Mouse (Mus musculus) brain, embryonic 18.5 days (tissue): ENCODE data around the gene Pheta1.
"Not testable (repeated sequence)": the region's sequence is repeated elsewhere in the genome, so short reads cannot be mapped to it uniquely, and the experiment has no call there.

Experiments
- DNase-seq: peaks from one replicate; pipeline ENCODE4 v3.0.0-alpha.2; 2012; ENCODE audit warnings: low read depth, low spot score

Pheta1 gene

GRCm38 (mm10) chr5:121843138-121843905, 5.5 kb upstream of the Pheta1 start:
- no peak for DNase-seq

GRCm38 (mm10) chr5:121845361-121845760, 3.4 kb upstream of the Pheta1 start:
- DNase-seq = no peak

GRCm38 (mm10) chr5:121846322-121846721, 2.5 kb upstream of the Pheta1 start:
- no peak for DNase-seq

- not testable (repeated sequence) for DNase-seq
Observed at GRCm38 (mm10) chr5:121847269-121847668, 1.5 kb upstream of the Pheta1 start.

GRCm38 (mm10) chr5:121848035-121848519, 707 bp upstream of the Pheta1 start:
- DNase-seq = no peak

- no peak for DNase-seq
Observed at GRCm38 (mm10) chr5:121849478-121850349, 930 bp downstream of the Pheta1 start.

GRCm38 (mm10) chr5:121853368-121854051, 4.7 kb downstream of the Pheta1 start:
- DNase-seq = no peak

- no peak for DNase-seq
Observed at GRCm38 (mm10) chr5:121854768-121855167, 6.0 kb downstream of the Pheta1 start.

- DNase-seq = no peak
Observed at GRCm38 (mm10) chr5:121856740-121857139, 8.0 kb downstream of the Pheta1 start.

- no peak for DNase-seq
Observed at GRCm38 (mm10) chr5:121858427-121858826, 9.6 kb downstream of the Pheta1 start.

GRCm38 (mm10) chr5:121861964-121862363, 13.2 kb downstream of the Pheta1 start:
- DNase-seq = no peak

GRCm38 (mm10) chr5:121864330-121864729, 15.5 kb downstream of the Pheta1 start:
- DNase-seq = no peak

- no peak for DNase-seq
Observed at GRCm38 (mm10) chr5:121867963-121868362, 19.2 kb downstream of the Pheta1 start.

GRCm38 (mm10) chr5:121870832-121871231, 22.0 kb downstream of the Pheta1 start:
- DNase-seq = no peak

GRCm38 (mm10) chr5:121871515-121872030, 22.8 kb downstream of the Pheta1 start:
- no peak for DNase-seq

GRCm38 (mm10) chr5:121872158-121872557, 23.4 kb downstream of the Pheta1 start:
- DNase-seq = no peak

GRCm38 (mm10) chr5:121875041-121875440, 26.3 kb downstream of the Pheta1 start:
- DNase-seq = no peak

- DNase-seq = no peak
Observed at GRCm38 (mm10) chr5:121876901-121877300, 28.1 kb downstream of the Pheta1 start.

GRCm38 (mm10) chr5:121878703-121879102, 29.9 kb downstream of the Pheta1 start:
- no peak for DNase-seq

GRCm38 (mm10) chr5:121879211-121879610, 30.4 kb downstream of the Pheta1 start:
- no peak for DNase-seq

GRCm38 (mm10) chr5:121883356-121883755, 34.6 kb downstream of the Pheta1 start:
- no peak for DNase-seq

GRCm38 (mm10) chr5:121889375-121889774, 40.6 kb downstream of the Pheta1 start:
- no peak for DNase-seq
